ENCODE assay signal across 8 mouse cellular contexts in the genomic region with DNA sequence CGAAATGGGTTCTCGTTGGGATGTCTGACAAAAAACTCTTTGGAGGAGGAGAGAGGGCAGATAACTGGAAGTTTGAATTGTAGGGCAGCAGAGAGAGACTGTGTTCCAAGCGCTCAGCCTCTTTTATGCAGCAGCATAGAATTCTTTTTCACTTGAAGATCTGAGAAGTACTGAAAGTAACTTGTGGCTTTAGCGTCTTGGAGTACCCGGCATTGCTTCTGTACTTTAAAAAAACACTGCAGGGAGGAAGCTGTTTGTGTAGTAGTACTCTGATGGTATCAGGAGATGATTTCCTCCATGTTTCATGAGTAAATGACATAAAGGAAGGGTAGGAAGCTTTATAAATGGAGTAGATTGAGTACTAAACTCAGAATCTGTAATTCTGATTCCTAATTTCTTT. TPM values are rescaled to one million over a fixed set of nuclear protein-coding genes. Genes with fewer than 3 reads are reported as not detected.
DNase-seq lines count a peak whose midpoint lies in the region; ATAC-seq and TF ChIP-seq lines count a peak whose summit lies in the region.

No protein-coding gene starts in this region.

- H3K9ac ChIP-seq in heart, embryonic 16.5 days (ENCODE audit: low read length), result peak overlapping the region; percentile 99
- peak overlapping the region; percentile 95 for H3K9ac ChIP-seq in ES-E14 (ENCODE audit: insufficient read depth, low read depth, low read length, poor library complexity, severe bottlenecking)
- H3K9ac ChIP-seq in hindbrain, embryonic 11.5 days (ENCODE audit: low read depth, low read length), result peak overlapping the region; percentile 89
- peak overlapping the region; percentile 97 for H3K9ac ChIP-seq in midbrain, embryonic 12.5 days (replicated peaks)

- peak overlapping the region; percentile 97 for H3K4me3 ChIP-seq in heart, embryonic 16.5 days (ENCODE audit: low read length)
- peak overlapping the region; percentile 90 to 98 for H3K4me3 ChIP-seq in ES-E14 (ENCODE audit: insufficient read depth in 1 of 2, low read depth in 1 of 2, low read length in 2 of 2, poor library complexity in 1 of 2, severe bottlenecking in 1 of 2)
- peak overlapping the region; percentile 97 for H3K4me3 ChIP-seq in hindbrain, embryonic 11.5 days (ENCODE audit: low read depth, low read length)
- H3K4me3 ChIP-seq in midbrain, embryonic 12.5 days, result peak overlapping the region; percentile 89

- no peaks in the 10 kb centered on the region for H3K36me3 ChIP-seq in heart, embryonic 16.5 days (ENCODE audit: control insufficient read depth, insufficient read depth)
- H3K36me3 ChIP-seq in ES-E14 (ENCODE audit: control insufficient read depth, insufficient read depth, low read length, poor library complexity, severe bottlenecking), result peaks cover 2% of the 10 kb centered on the region; the same call in 1 of the 2 replicates
- H3K36me3 ChIP-seq in hindbrain, embryonic 11.5 days (ENCODE audit: control insufficient read depth, insufficient read depth, low read length), result no peaks in the 10 kb centered on the region
- 0 out of 2 replicates have a peak, but pooled peaks cover 6% of the 10 kb centered on the region for H3K36me3 ChIP-seq in midbrain, embryonic 12.5 days

- ATAC-seq in heart, embryonic 16.5 days (replicated peaks; ENCODE audit: extremely low read depth, insufficient read depth, low FRiP score), result no peak
- no peak for ATAC-seq in hindbrain, embryonic 11.5 days (ENCODE audit: low FRiP score)
- ATAC-seq in midbrain, embryonic 12.5 days (ENCODE audit: low FRiP score, low read depth), result no peak

- WGBS in heart, embryonic 16.5 days, result 2% methylated on average over 5 of the region's 5 CpGs
- WGBS in hindbrain, embryonic 11.5 days, result 9% methylated on average over 5 of the region's 5 CpGs
- 4% methylated on average over 5 of the region's 5 CpGs for WGBS in midbrain, embryonic 12.5 days

- H3K4me1 ChIP-seq in heart, embryonic 16.5 days (ENCODE audit: control insufficient read depth, insufficient read depth, low read length), result peaks cover 9% of the 10 kb centered on the region
- H3K4me1 ChIP-seq in ES-E14 (ENCODE audit: control insufficient read depth in 2 of 2, insufficient read depth in 2 of 2, low read length in 2 of 2, poor library complexity in 1 of 2), result peaks cover 0 to 3% of the 10 kb centered on the region in 2 experiments; a peak in 1 of 4 replicates
- no peaks in the 10 kb centered on the region for H3K4me1 ChIP-seq in hindbrain, embryonic 11.5 days (replicated peaks; ENCODE audit: control insufficient read depth, insufficient read depth, low read length)
- H3K4me1 ChIP-seq in midbrain, embryonic 12.5 days, result peaks cover 18% of the 10 kb centered on the region

- peak overlapping the region; percentile 81 for H3K4me2 ChIP-seq in heart, embryonic 16.5 days (ENCODE audit: low read depth, low read length)
- H3K4me2 ChIP-seq in hindbrain, embryonic 11.5 days (replicated peaks; ENCODE audit: low read depth, low read length), result peak overlapping the region; percentile 79
- peak overlapping the region; percentile 90 for H3K4me2 ChIP-seq in midbrain, embryonic 12.5 days (replicated peaks)

- in situ Hi-C loops in ES-E14 (cut with MboI; ENCODE audit: low sequenced_read_pairs in 2 of 2, unreplicated experiment in 2 of 2), result no loop called here

- H3K9me3 ChIP-seq in heart, embryonic 16.5 days (replicated peaks; ENCODE audit: control insufficient read depth, low read length), result no peaks in the 10 kb centered on the region
- no peaks in the 10 kb centered on the region for H3K9me3 ChIP-seq in ES-E14 (ENCODE audit: control insufficient read depth, insufficient read depth, low read depth, low read length)
- no peaks in the 10 kb centered on the region for H3K9me3 ChIP-seq in hindbrain, embryonic 11.5 days (ENCODE audit: control insufficient read depth, low read length)
- H3K9me3 ChIP-seq in midbrain, embryonic 12.5 days, result no peaks in the 10 kb centered on the region

- H3K27me3 ChIP-seq in heart, embryonic 16.5 days (ENCODE audit: control insufficient read depth, insufficient read depth, low read length), result no peaks in the 10 kb centered on the region
- no peaks in the 10 kb centered on the region for H3K27me3 ChIP-seq in hindbrain, embryonic 11.5 days (ENCODE audit: control insufficient read depth, insufficient read depth, low read length)
- no peaks in the 10 kb centered on the region; the same call in 1 of the 2 replicates for H3K27me3 ChIP-seq in midbrain, embryonic 12.5 days

- DNase-seq in heart, adult 8-10 months (ENCODE audit: low spot score), result no peak
- no peak for DNase-seq in ES-E14 (ENCODE audit: low read depth, low spot score)
- no peak for DNase-seq in hindbrain, embryonic 11.5 days (ENCODE audit: low spot score)
- DNase-seq in frontal cortex, postnatal 10 days (ENCODE audit: low spot score in 2 of 2), result no peak
- DNase-seq in layer of hippocampus, adult 11-12 months (ENCODE audit: low spot score), result no peak
- DNase-seq in kidney, adult 18-20 months, result no peak

- peak overlapping the region; percentile 79; the same call in 1 of the 2 replicates for H3K27ac ChIP-seq in heart, embryonic 16.5 days (ENCODE audit: low read length)
- H3K27ac ChIP-seq in ES-E14 (ENCODE audit: insufficient read depth, low read depth, low read length, poor library complexity, severe bottlenecking), result no peak overlapping the region
- no peak overlapping the region for H3K27ac ChIP-seq in hindbrain, embryonic 11.5 days (ENCODE audit: low read depth, low read length)
- H3K27ac ChIP-seq in midbrain, embryonic 12.5 days (replicated peaks), result no peak overlapping the region

TF ChIP-seq in ES-E14, 5 proteins besides CTCF, POLR2A, EP300 and RAD21:
- no peak for TF ChIP-seq MAFK (IDR thresholded peaks at IDR 0.05; ENCODE audit: insufficient read depth, low read depth, low read length)
- TF ChIP-seq ZNF384 (IDR thresholded peaks at IDR 0.05; ENCODE audit: low read depth, low read length), result no peak
- no peak for TF ChIP-seq HCFC1 (IDR thresholded peaks at IDR 0.05; ENCODE audit: borderline replicate concordance, insufficient read depth, low read length)
- no peak for TF ChIP-seq CHD2 (IDR thresholded peaks at IDR 0.05; ENCODE audit: low read depth, low read length)
- TF ChIP-seq ZC3H11A (IDR thresholded peaks at IDR 0.05; ENCODE audit: borderline replicate concordance, low read depth, low read length), result no peak

RNA-seq across cellular contexts. Expression of gene Rtf1, which starts 1.0 kb away (rescaled TPM):
- polyA plus RNA-seq in heart, embryonic 16.5 days (2015; fragmentation: Nextera tagmentation; extraction: Ambion mirVana), result 21.0 and 23.9 TPM in 2 replicates
- total RNA-seq in heart, adult 8-10 months (2022), result 10 to 100 TPM; 22.5 to 25.6 (median 24.1) TPM
- total RNA-seq in ES-E14 (2012; rRNA removed), result 10.3 and 12.1 TPM in 2 replicates
- polyA plus RNA-seq in hindbrain, embryonic 11.5 days (2014; fragmentation: Nextera tagmentation; extraction: Ambion mirVana), result 32.5 and 40.8 TPM in 2 replicates
- 68.4 and 78.0 TPM in 2 replicates for polyA plus RNA-seq in midbrain, embryonic 12.5 days (2016; fragmentation: Nextera tagmentation; extraction: Ambion mirVana)

RNA-seq across cellular contexts. Expression of gene Ndufaf1, which starts 13.2 kb away (rescaled TPM):
- polyA plus RNA-seq in heart, embryonic 16.5 days (2015; fragmentation: Nextera tagmentation; extraction: Ambion mirVana), result 62.3 and 69.0 TPM in 2 replicates
- 10 to 100 TPM; 53.6 to 71.5 (median 63.6) TPM for total RNA-seq in heart, adult 8-10 months (2022)
- total RNA-seq in ES-E14 (2012; rRNA removed), result 14.4 and 18.6 TPM in 2 replicates
- 42.1 TPM in 2 replicates for polyA plus RNA-seq in hindbrain, embryonic 11.5 days (2014; fragmentation: Nextera tagmentation; extraction: Ambion mirVana)
- polyA plus RNA-seq in midbrain, embryonic 12.5 days (2016; fragmentation: Nextera tagmentation; extraction: Ambion mirVana), result 39.2 and 41.3 TPM in 2 replicates

RNA-seq across cellular contexts. Expression of gene Oip5, which starts 57.6 kb away (rescaled TPM):
- polyA plus RNA-seq in heart, embryonic 16.5 days (2015; fragmentation: Nextera tagmentation; extraction: Ambion mirVana), result 20.5 and 23.2 TPM in 2 replicates
- total RNA-seq in heart, adult 8-10 months (2022), result 1 to 10 TPM in 1 of 4 experiments, under 1 TPM in 3; 0.34 to 1.2 (median 0.58) TPM
- total RNA-seq in ES-E14 (2012; rRNA removed), result 23.6 and 27.1 TPM in 2 replicates
- 30.7 and 33.2 TPM in 2 replicates for polyA plus RNA-seq in hindbrain, embryonic 11.5 days (2014; fragmentation: Nextera tagmentation; extraction: Ambion mirVana)
- polyA plus RNA-seq in midbrain, embryonic 12.5 days (2016; fragmentation: Nextera tagmentation; extraction: Ambion mirVana), result 28.2 and 29.1 TPM in 2 replicates

RNA-seq across cellular contexts. Expression of gene Nusap1, which starts 57.7 kb away (rescaled TPM):
- 42.1 and 53.3 TPM in 2 replicates for polyA plus RNA-seq in heart, embryonic 16.5 days (2015; fragmentation: Nextera tagmentation; extraction: Ambion mirVana)
- 1 to 10 TPM in 1 of 4 experiments, under 1 TPM in 3; 0.28 to 1.7 (median 0.37) TPM for total RNA-seq in heart, adult 8-10 months (2022)
- 24.7 and 28.4 TPM in 2 replicates for total RNA-seq in ES-E14 (2012; rRNA removed)
- polyA plus RNA-seq in hindbrain, embryonic 11.5 days (2014; fragmentation: Nextera tagmentation; extraction: Ambion mirVana), result 87.1 and 89.1 TPM in 2 replicates
- 86.3 and 90.9 TPM in 2 replicates for polyA plus RNA-seq in midbrain, embryonic 12.5 days (2016; fragmentation: Nextera tagmentation; extraction: Ambion mirVana)
